Mouse (Mus musculus): ENCODE data around the gene Fbp2. TPM values are rescaled to one million over a fixed set of nuclear protein-coding genes. Genes with fewer than 3 reads are reported as not detected.

Fbp2 gene
- total and polyA plus RNA-seq, 3 experiments, result 0.13 to 0.16 TPM; not detected in 1

GRCm38 (mm10) chr13:62872252-62872651, 14.0 kb upstream of the Fbp2 start:
- in situ Hi-C loops (cut with MboI; ENCODE audit: low pct_ligation_motif_present, low pct_unique_long_range_greater_than_20kb, low sequenced_read_pairs), result no loop called here
- H3K9me3 ChIP-seq (replicated peaks; ENCODE audit: low read length), result no peaks in the 10 kb centered on the region
- TF ChIP-seq UBTF (IDR thresholded peaks at IDR 0.05; ENCODE audit: low read depth, low read length), result no peak
- no peak for TF ChIP-seq TBP (conservative IDR thresholded peaks at IDR 0.05; ENCODE audit: low read depth, low read length)
- no peak for TF ChIP-seq BHLHE40 (IDR thresholded peaks at IDR 0.05; ENCODE audit: low read depth, low read length)
- no peak for TF ChIP-seq ELF1 (IDR thresholded peaks at IDR 0.05; ENCODE audit: low read depth, low read length)
- no peak for TF ChIP-seq USF1 (IDR thresholded peaks at IDR 0.05; ENCODE audit: low read depth, low read length)
- TF ChIP-seq JUN (IDR thresholded peaks at IDR 0.05; ENCODE audit: insufficient read depth, low read depth, low read length), result no peak
- H3K27me3 ChIP-seq (replicated peaks), result no peaks in the 10 kb centered on the region
- dilution Hi-C loops (cut with MboI; ENCODE audit: extremely low pct_ligation_motif_present, extremely low pct_unique_long_range_greater_than_20kb, low sequenced_read_pairs), result no loop called here
- H3K4me2 ChIP-seq (ENCODE audit: insufficient read depth, low read depth, poor library complexity, severe bottlenecking), result no peak overlapping the region
- no peak overlapping the region for H3K4me3 ChIP-seq (replicated peaks in 1 of 3; ENCODE audit: low read depth in 2 of 3, low read length in 2 of 3, poor library complexity in 1 of 3)
- no peak overlapping the region for H3K9ac ChIP-seq (ENCODE audit: insufficient read depth, low read depth)
- H3K36me3 ChIP-seq (replicated peaks in 1 of 2; ENCODE audit: control insufficient read depth in 1 of 2, insufficient read depth in 1 of 2, low read length in 1 of 2), result no peaks in the 10 kb centered on the region
- no peak overlapping the region for H3K27ac ChIP-seq (ENCODE audit: insufficient read depth, low read depth)
- H3K79me2 ChIP-seq (replicated peaks; ENCODE audit: control insufficient read depth, extremely low read depth, insufficient read depth, poor library complexity, severe bottlenecking), result no peaks in the 10 kb centered on the region
- no peak for DNase-seq (ENCODE audit: extremely low read depth)
- H3K4me1 ChIP-seq (ENCODE audit: control insufficient read depth in 1 of 2, insufficient read depth in 2 of 2), result 0 out of 4 replicates have a peak, but pooled peaks cover 0 to 5% of the 10 kb centered on the region in 2 experiments

- DNase-seq (ENCODE audit: extremely low read depth), result no peak
- TF ChIP-seq MEF2A (IDR thresholded peaks at IDR 0.05; ENCODE audit: borderline replicate concordance, low read depth, low read length), result no peak
- TF ChIP-seq CTCF (conservative IDR thresholded peaks at IDR 0.05 in 1 of 2, IDR thresholded peaks at IDR 0.05 in 1 of 2; ENCODE audit: low read depth in 2 of 2, low read length in 2 of 2), result no peak
- no peak for TF ChIP-seq SIN3A (IDR thresholded peaks at IDR 0.05; ENCODE audit: low read length)
- no peak for TF ChIP-seq ZC3H11A (IDR thresholded peaks at IDR 0.05; ENCODE audit: low read depth, low read length)
- no peak for TF ChIP-seq TBP (conservative IDR thresholded peaks at IDR 0.05; ENCODE audit: low read depth, low read length)
- TF ChIP-seq GABPA (IDR thresholded peaks at IDR 0.05; ENCODE audit: insufficient replicate concordance, low read depth, low read length), result no peak
- TF ChIP-seq E2F4 (IDR thresholded peaks at IDR 0.05; ENCODE audit: insufficient replicate concordance, low read depth, low read length), result no peak
- TF ChIP-seq MAX (IDR thresholded peaks at IDR 0.05; ENCODE audit: low read length), result no peak
- TF ChIP-seq KAT2A (IDR thresholded peaks at IDR 0.05; ENCODE audit: insufficient replicate concordance, low read length), result no peak
- TF ChIP-seq NELFE (IDR thresholded peaks at IDR 0.05; ENCODE audit: low read depth, low read length), result no peak
- no peak for TF ChIP-seq UBTF (IDR thresholded peaks at IDR 0.05; ENCODE audit: low read depth, low read length)
- TF ChIP-seq MAZ (IDR thresholded peaks at IDR 0.05; ENCODE audit: low read depth, low read length), result no peak
- TF ChIP-seq SMC3 (IDR thresholded peaks at IDR 0.05; ENCODE audit: low read depth, low read length), result no peak
- no peak for TF ChIP-seq TCF12 (IDR thresholded peaks at IDR 0.05; ENCODE audit: low read depth, low read length)
- TF ChIP-seq IRF4 (IDR thresholded peaks at IDR 0.05; ENCODE audit: low read depth, low read length), result no peak
- no peak for TF ChIP-seq JUND (conservative IDR thresholded peaks at IDR 0.05; ENCODE audit: low read depth, low read length)
- no peak for TF ChIP-seq CHD1 (IDR thresholded peaks at IDR 0.05; ENCODE audit: low read depth, low read length)
- no peak for TF ChIP-seq RAD21 (IDR thresholded peaks at IDR 0.05; ENCODE audit: low read depth, low read length)
- no peak overlapping the region for H3K27ac ChIP-seq (ENCODE audit: insufficient read depth, low read depth)
- no peaks in the 10 kb centered on the region for H3K9me3 ChIP-seq (replicated peaks; ENCODE audit: low read length)
- H3K9ac ChIP-seq (ENCODE audit: insufficient read depth, low read depth), result no peak overlapping the region
- dilution Hi-C loops (cut with MboI; ENCODE audit: extremely low pct_ligation_motif_present, extremely low pct_unique_long_range_greater_than_20kb, low sequenced_read_pairs), result no loop called here
- no peak overlapping the region for H3K4me2 ChIP-seq (ENCODE audit: insufficient read depth, low read depth, poor library complexity, severe bottlenecking)
- H3K4me1 ChIP-seq (ENCODE audit: control insufficient read depth in 1 of 2, insufficient read depth in 2 of 2), result 0 out of 4 replicates have a peak, but pooled peaks cover 0 to 2% of the 10 kb centered on the region in 2 experiments
- H3K36me3 ChIP-seq (replicated peaks in 1 of 2; ENCODE audit: control insufficient read depth in 1 of 2, insufficient read depth in 1 of 2, low read length in 1 of 2), result no peaks in the 10 kb centered on the region
- H3K79me2 ChIP-seq (replicated peaks; ENCODE audit: control insufficient read depth, extremely low read depth, insufficient read depth, poor library complexity, severe bottlenecking), result no peaks in the 10 kb centered on the region
- in situ Hi-C loops (cut with MboI; ENCODE audit: low pct_ligation_motif_present, low pct_unique_long_range_greater_than_20kb, low sequenced_read_pairs), result no loop called here
- no peak overlapping the region for H3K4me3 ChIP-seq (replicated peaks in 1 of 3; ENCODE audit: low read depth in 2 of 3, low read length in 2 of 3, poor library complexity in 1 of 3)
- H3K27me3 ChIP-seq (replicated peaks), result no peaks in the 10 kb centered on the region
These were observed 12.4 kb upstream of the Fbp2 start for GRCm38 (mm10) chr13:62870605-62871004.
